Mouse (Mus musculus) intestine, embryonic 14.5 days (tissue): Measurements from ENCODE around the gene Olfr147. TPM values are rescaled to one million over a fixed set of nuclear protein-coding genes. Genes with fewer than 3 reads are reported as not detected.

Source experiments
- polyA plus RNA-seq: library from polyadenylated mRNA; unstranded; fragments of >200 nt; fragmentation: Nextera tagmentation; extraction: Ambion mirVana; gene quantifications from 2 replicates; pipeline ENCODE4 v1.2.1, GENCODE M21; 2014

Olfr147 gene
- polyA plus RNA-seq, 1 experiment from 2014 or later: not detected

Other genes starting within 250 kb of the Olfr147 start
- gene Olfr891, start 220.9 kb upstream of the Olfr147 start, polyA plus RNA-seq: not detected in 2 replicates
- not detected in 2 replicates for gene Olfr893, start 193.3 kb upstream of the Olfr147 start, polyA plus RNA-seq
- gene Olfr894, start 183.6 kb upstream of the Olfr147 start, polyA plus RNA-seq: not detected in 2 replicates
- not detected in 2 replicates for gene Olfr143, start 148.9 kb upstream of the Olfr147 start, polyA plus RNA-seq
- not detected in 2 replicates for gene Olfr895, start 133.8 kb upstream of the Olfr147 start, polyA plus RNA-seq
- not detected in 2 replicates for gene Olfr896-ps1, start 110.6 kb upstream of the Olfr147 start, polyA plus RNA-seq
- not detected in 2 replicates for gene Olfr25, start 72.6 kb upstream of the Olfr147 start, polyA plus RNA-seq
- gene Olfr898, start 53.3 kb upstream of the Olfr147 start, polyA plus RNA-seq: not detected in 2 replicates
- not detected in 2 replicates for gene Olfr250, start 34.8 kb upstream of the Olfr147 start, polyA plus RNA-seq
- not detected in 2 replicates for gene Olfr251, start 24.6 kb upstream of the Olfr147 start, polyA plus RNA-seq
- not detected in 2 replicates for gene Olfr901, start 27.8 kb downstream of the Olfr147 start, polyA plus RNA-seq
- gene Olfr902, start 46.0 kb downstream of the Olfr147 start, polyA plus RNA-seq: not detected in 2 replicates
- not detected in 2 replicates for gene Olfr904, start 61.4 kb downstream of the Olfr147 start, polyA plus RNA-seq
- gene Olfr905, start 69.4 kb downstream of the Olfr147 start, polyA plus RNA-seq: not detected in 2 replicates
- not detected in 2 replicates for gene Olfr906, start 85.4 kb downstream of the Olfr147 start, polyA plus RNA-seq
- gene Olfr907, start 94.1 kb downstream of the Olfr147 start, polyA plus RNA-seq: not detected in 2 replicates
- gene Olfr911-ps1, start 119.9 kb downstream of the Olfr147 start, polyA plus RNA-seq: not detected in 2 replicates
- not detected in 2 replicates for gene Olfr910, start 136.2 kb downstream of the Olfr147 start, polyA plus RNA-seq
- gene Olfr912, start 178.5 kb downstream of the Olfr147 start, polyA plus RNA-seq: not detected in 2 replicates
- not detected in 2 replicates for gene Olfr913, start 191.1 kb downstream of the Olfr147 start, polyA plus RNA-seq
- gene Olfr914, start 203.4 kb downstream of the Olfr147 start, polyA plus RNA-seq: not detected in 2 replicates